Mouse (Mus musculus) kidney, adult 2 months (tissue): ENCODE measurements around the gene Aire. TPM values are rescaled to one million over a fixed set of nuclear protein-coding genes. Genes with fewer than 3 reads are reported as not detected.
A peak's percentile ranks its signal among the peaks of the same experiment; 100 is the strongest.
"Not testable (repeated sequence)": the region's sequence is repeated elsewhere in the genome, so short reads cannot be mapped to it uniquely, and the experiment has no call there.

Experiments used
- DNase-seq: peaks from one replicate; pipeline ENCODE4 v3.0.0; 2021
- H3K27ac ChIP-seq: fragments of 200-500 bp; 2 replicates; pipeline ENCODE4 v1.5.1; 2012; ENCODE audit warnings: low read depth, low read length, control low read depth, inconsistent platforms; ENCODE audit not compliant: insufficient read depth
- H3K27me3 ChIP-seq: fragments of 200-500 bp; replicated peaks from 2 replicates; pipeline ENCODE4 v1.6.1; 2012; ENCODE audit warnings: mild to moderate bottlenecking, moderate library complexity, low read length, inconsistent platforms; ENCODE audit not compliant: control insufficient read depth, insufficient read depth
- H3K36me3 ChIP-seq: fragments of 200-500 bp; 2 replicates; pipeline ENCODE4 v1.6.1; 2012; ENCODE audit warnings: mild to moderate bottlenecking, moderate library complexity, low read length, inconsistent platforms; ENCODE audit not compliant: control insufficient read depth, insufficient read depth
- H3K4me1 ChIP-seq: fragments of 200-500 bp; 2 replicates; pipeline ENCODE4 v1.6.1; 2011; ENCODE audit warnings: low read length; ENCODE audit not compliant: control insufficient read depth, insufficient read depth
- H3K4me3 ChIP-seq: fragments of 200-500 bp; 2 replicates; pipeline ENCODE4 v1.5.1; 2011; ENCODE audit warnings: mild to moderate bottlenecking, low read depth, low read length, control low read depth; ENCODE audit not compliant: insufficient read depth
- CTCF ChIP-seq: fragments of 200-500 bp; conservative IDR thresholded peaks from 2 replicates; pipeline ENCODE4 v1.5.1; 2011; ENCODE audit warnings: low read depth, mild to moderate bottlenecking, control low read depth, low read length, moderate library complexity, mixed read lengths; ENCODE audit not compliant: insufficient read depth, insufficient read length
- POLR2A ChIP-seq: fragments of 200-500 bp; IDR thresholded peaks from one replicate; pipeline ENCODE4 v1.6.1; 2011; ENCODE audit warnings: low read depth, low read length, control low read depth
- WGBS: fragments of 180-500 bp; shearing (Covaris S2); methylation state at CpG from one replicate; pipeline ENCODE4 v1.1.7; 2018; 5-methylcytosine and 5-hydroxymethylcytosine counted together
- polyA plus RNA-seq: library from polyadenylated mRNA; depleted of rRNA; stranded (reverse); fragments of >200 nt; gene quantifications from 2 replicates; pipeline ENCODE4 v1.2.3, GENCODE M21; 2012

Gene Aire
- polyA plus RNA-seq, 1 experiment, result 0.41 TPM

GRCm38 (mm10) chr10:78042096-78042495 lies 1.3 kb downstream of the Aire start:
- Histone ChIP-seq H3K4me1 (no peaks in the 10 kb centered on the region), H3K27me3 (no peaks in the 10 kb centered on the region), H3K36me3 (no peaks in the 10 kb centered on the region), H3K4me3 (no peak overlapping the region), H3K27ac (no peak overlapping the region)
- no peak for DNase-seq
- WGBS, result 79% methylated on average over 7 of the region's 7 CpGs
- TF ChIP-seq POLR2A (no peak), CTCF (no peak)

DNA sequence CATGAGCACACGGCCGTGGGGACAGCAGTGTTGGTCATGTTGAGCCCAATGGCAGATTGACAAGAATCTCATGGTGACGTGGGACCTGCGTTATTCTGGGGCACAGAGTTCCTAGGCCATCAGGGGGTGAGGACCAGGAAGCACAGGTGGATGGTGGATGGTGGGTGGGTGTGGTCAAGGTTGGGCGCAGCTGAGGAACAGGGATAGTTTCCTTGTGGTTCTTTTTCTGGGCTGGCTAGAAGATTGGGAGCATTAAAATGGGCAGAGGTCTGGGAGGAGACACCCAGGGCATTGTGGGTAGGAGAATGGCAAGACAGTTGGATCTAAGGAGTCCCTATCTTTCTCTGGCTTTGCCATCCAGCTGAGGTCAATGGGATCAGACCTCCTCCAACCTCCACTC lies 1.8 kb downstream of the Aire start, which contains the start of gene Dnmt3l:
Gene Dnmt3l (plus strand): TSS at position 301 of the 400 bp plus-strand sequence.
- WGBS, result 94% methylated on average over 5 of the region's 5 CpGs
- no peak within 1 kb of the TSS for H3K4me3 ChIP-seq
- DNase-seq, result no peak
- no peaks in the 10 kb centered on the region for H3K4me1 ChIP-seq
- no peak for TF ChIP-seq POLR2A
- H3K27ac ChIP-seq, result no peak within 1 kb of the TSS
- no peaks in the 10 kb centered on the region for H3K27me3 ChIP-seq
- H3K36me3 ChIP-seq, result no peaks in the 10 kb centered on the region

DNA sequence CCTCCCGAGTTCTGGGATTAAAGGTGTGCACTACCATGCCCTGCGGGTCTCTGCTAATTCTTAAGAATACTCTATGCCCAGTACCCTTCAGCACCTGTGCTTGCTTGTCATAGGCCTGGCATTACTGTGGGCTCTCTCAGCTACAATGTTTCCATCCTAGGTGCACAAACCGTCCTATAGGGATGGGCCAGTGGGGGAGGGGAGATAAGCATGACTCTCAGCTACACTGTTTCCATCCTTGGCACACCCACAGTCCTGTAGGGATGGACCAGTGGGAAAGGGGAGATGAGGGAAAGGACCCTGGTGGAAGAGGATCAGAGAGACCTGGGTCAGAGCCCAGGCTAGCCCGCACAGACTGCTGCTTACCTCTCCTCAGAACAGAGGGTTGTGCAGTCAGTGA lies 6.3 kb downstream of the Aire start:
- Histone ChIP-seq H3K36me3 (no peaks in the 10 kb centered on the region), H3K4me3 (no peak overlapping the region), H3K4me1 (no peaks in the 10 kb centered on the region), H3K27me3 (no peaks in the 10 kb centered on the region), H3K27ac (no peak overlapping the region)
- no peak for TF ChIP-seq POLR2A
- TF ChIP-seq CTCF, result no peak
- no peak for DNase-seq
- 89% methylated on average over 4 of the region's 4 CpGs for WGBS

DNA sequence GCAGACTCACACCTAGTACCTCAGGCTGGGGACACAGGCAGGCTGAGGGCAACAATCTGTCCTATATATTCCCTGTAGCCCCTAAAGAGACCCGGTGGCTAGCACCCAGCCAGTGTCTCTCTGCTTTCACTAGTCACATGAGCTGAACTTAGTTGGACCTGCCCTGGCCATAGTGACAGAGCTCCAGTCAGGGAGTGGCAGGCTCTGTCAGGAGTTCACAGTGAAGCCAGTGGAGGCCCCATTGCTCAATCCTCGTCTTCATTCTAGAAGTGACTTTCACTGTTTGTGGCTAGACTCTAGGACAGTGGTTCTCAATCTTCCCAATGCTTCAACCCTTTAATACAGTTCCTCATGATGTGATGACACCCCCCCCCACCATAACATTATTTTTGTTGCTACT lies 11.4 kb downstream of the Aire start:
- 82% methylated on average over 2 of the region's 2 CpGs for WGBS
- TF ChIP-seq CTCF, result no peak
- no peak for TF ChIP-seq POLR2A
- no peak overlapping the region for H3K4me3 ChIP-seq
- H3K27ac ChIP-seq, result no peak overlapping the region
- no peaks in the 10 kb centered on the region for H3K27me3 ChIP-seq
- no peak for DNase-seq
- H3K36me3 ChIP-seq, result no peaks in the 10 kb centered on the region
- H3K4me1 ChIP-seq, result no peaks in the 10 kb centered on the region

GRCm38 (mm10) chr10:78029080-78029479 lies 14.3 kb downstream of the Aire start:
- H3K27ac ChIP-seq, result no peak overlapping the region
- DNase-seq, result no peak
- H3K4me1 ChIP-seq, result no peaks in the 10 kb centered on the region
- no peaks in the 10 kb centered on the region for H3K36me3 ChIP-seq
- TF ChIP-seq CTCF, result no peak
- TF ChIP-seq POLR2A, result no peak
- WGBS, result 95% methylated on average over 1 of the region's 1 CpGs
- H3K4me3 ChIP-seq, result no peak overlapping the region
- no peaks in the 10 kb centered on the region for H3K27me3 ChIP-seq

- Histone ChIP-seq H3K27me3 (no peaks in the 10 kb centered on the region), H3K36me3 (no peaks in the 10 kb centered on the region), H3K4me1 (no peaks in the 10 kb centered on the region), H3K4me3 (no peak overlapping the region), H3K27ac (no peak overlapping the region)
- TF ChIP-seq CTCF (peak; percentile 87), POLR2A (no peak)
- peak; percentile 72 for DNase-seq
- under 1% methylated on average over 5 of the region's 5 CpGs for WGBS
Measured at GRCm38 (mm10) chr10:78028129-78028528, 15.3 kb downstream of the Aire start.

DNA sequence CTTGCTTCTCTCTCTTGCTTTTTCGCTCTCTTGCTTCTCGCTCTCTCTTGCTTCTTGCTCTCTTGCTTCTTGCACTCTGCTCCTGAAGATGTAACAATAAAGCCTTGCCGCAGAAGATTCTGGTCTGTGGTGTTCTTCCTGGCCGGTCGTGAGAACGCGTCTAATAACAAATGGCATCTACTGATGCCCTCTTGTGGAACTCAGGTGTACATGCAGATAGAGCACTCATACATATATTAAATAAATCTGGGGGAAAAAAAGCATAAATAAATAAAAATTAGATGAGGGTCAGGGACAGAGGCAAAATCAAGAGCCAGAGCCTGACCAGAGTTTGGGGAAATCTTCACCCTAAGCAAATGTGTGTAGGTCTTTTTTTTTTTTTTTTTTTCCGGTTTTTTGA lies 18.0 kb downstream of the Aire start:
- 41% methylated on average over 6 of the region's 8 CpGs for WGBS
- not testable (repeated sequence) for H3K4me1 ChIP-seq, H3K27me3 ChIP-seq, H3K36me3 ChIP-seq, H3K27ac ChIP-seq, H3K4me3 ChIP-seq, DNase-seq

DNA sequence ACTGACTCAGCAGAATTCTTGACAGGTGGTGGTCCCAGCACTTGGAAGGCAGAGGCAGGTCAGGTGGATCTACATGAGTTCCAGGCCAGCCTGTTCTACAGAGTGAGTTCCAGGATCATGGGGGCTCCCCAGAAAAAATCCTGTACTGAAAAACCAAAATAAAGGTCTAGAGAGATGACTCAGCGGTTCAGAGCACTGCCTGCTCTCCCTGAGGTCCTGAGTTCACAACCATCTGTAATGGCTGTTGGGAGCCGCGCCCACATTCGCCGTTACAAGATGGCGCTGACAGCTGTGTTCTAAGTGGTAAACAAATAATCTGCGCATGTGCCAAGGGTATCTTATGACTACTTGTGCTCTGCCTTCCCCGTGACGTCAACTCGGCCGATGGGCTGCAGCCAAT lies 23.4 kb downstream of the Aire start:
- WGBS, result 97% methylated on average over 7 of the region's 11 CpGs
- peak; percentile 9 for DNase-seq
- not testable (repeated sequence) for H3K27ac ChIP-seq, H3K36me3 ChIP-seq, H3K4me1 ChIP-seq, H3K4me3 ChIP-seq, H3K27me3 ChIP-seq
